Comparison of ENCODE assay signal across 8 mouse cellular contexts in the genomic region with DNA sequence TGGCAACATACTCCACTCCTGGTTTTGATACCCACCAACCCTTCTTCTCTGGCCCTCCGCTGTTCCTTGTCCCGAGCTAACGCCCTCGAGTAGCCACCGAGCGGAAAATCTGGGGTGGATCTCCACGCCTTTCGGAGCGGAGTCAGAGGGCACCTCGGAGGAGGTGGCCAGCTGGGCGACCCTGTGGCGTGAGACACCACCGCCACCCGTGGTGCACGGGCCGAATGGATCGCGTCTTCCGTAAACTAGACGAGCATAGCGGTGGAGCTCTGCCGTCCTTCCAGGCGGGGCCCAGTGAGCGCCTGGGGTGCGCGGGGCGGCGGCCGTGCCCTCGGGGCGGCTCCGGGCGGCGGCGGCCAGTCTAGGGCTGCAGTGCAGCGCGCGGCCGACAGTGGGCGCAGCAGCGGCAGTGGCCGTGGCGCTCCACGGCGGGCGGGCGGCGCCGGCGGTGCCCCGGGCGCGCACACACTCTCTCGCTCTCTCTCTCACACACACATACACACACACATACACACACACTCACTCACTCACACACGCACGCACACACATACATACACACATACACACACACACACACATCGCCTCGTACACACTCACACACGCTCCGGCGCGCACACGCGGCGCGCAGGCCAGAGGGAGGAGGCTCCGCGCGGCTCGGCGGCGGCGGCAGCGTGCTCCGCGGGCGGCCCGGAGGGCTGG. TPM values are rescaled to one million over a fixed set of nuclear protein-coding genes. Genes with fewer than 3 reads are reported as not detected.
A peak's percentile ranks its signal among the peaks of the same experiment; 100 is the strongest.
DNase-seq lines count a peak whose midpoint lies in the region; ATAC-seq and TF ChIP-seq lines count a peak whose summit lies in the region.

A gene (plus strand): TSS at position 476 of the 699 bp plus-strand sequence.

- peak; percentile 82 for ATAC-seq in granulocyte monocyte progenitor cell, adult 5-6 weeks (replicated peaks; ENCODE audit: poor library complexity, severe bottlenecking)
- peak; percentile 88 for ATAC-seq in intestine, postnatal 0 days

- TF ChIP-seq CTCF in intestine, postnatal 0 days (IDR thresholded peaks at IDR 0.05; ENCODE audit: low read depth), result peak; percentile 69

- H3K36me3 ChIP-seq in embryonic facial prominence, embryonic 10.5 days (replicated peaks), result no peaks in the 10 kb centered on the region
- no peaks in the 10 kb centered on the region for H3K36me3 ChIP-seq in intestine, postnatal 0 days (ENCODE audit: control insufficient read depth, insufficient read depth)
- no peaks in the 10 kb centered on the region for H3K36me3 ChIP-seq in midbrain, embryonic 10.5 days

- no peaks in the 10 kb centered on the region for H3K9me3 ChIP-seq in embryonic facial prominence, embryonic 10.5 days
- H3K9me3 ChIP-seq in intestine, postnatal 0 days (ENCODE audit: control insufficient read depth), result no peaks in the 10 kb centered on the region
- no peaks in the 10 kb centered on the region for H3K9me3 ChIP-seq in midbrain, embryonic 10.5 days (replicated peaks)

- 1% methylated on average over 78 of the region's 78 CpGs for WGBS in embryonic facial prominence, embryonic 10.5 days
- 1% methylated on average over 51 of the region's 78 CpGs for WGBS in intestine, postnatal 0 days
- WGBS in midbrain, embryonic 10.5 days, result under 1% methylated on average over 52 of the region's 78 CpGs

- peak within 1 kb of the TSS; percentile 83 for H3K27ac ChIP-seq in embryonic facial prominence, embryonic 10.5 days (replicated peaks)
- no peak within 1 kb of the TSS for H3K27ac ChIP-seq in intestine, postnatal 0 days (ENCODE audit: low read depth, low read length)
- peak within 1 kb of the TSS; percentile 88 for H3K27ac ChIP-seq in midbrain, embryonic 10.5 days (replicated peaks)

- peaks cover 28% of the 10 kb centered on the region for H3K4me1 ChIP-seq in embryonic facial prominence, embryonic 10.5 days
- no peaks in the 10 kb centered on the region for H3K4me1 ChIP-seq in intestine, postnatal 0 days (replicated peaks; ENCODE audit: control insufficient read depth, insufficient read depth, low read length)
- peaks cover 54% of the 10 kb centered on the region for H3K4me1 ChIP-seq in midbrain, embryonic 10.5 days

- peak; percentile 93 to 95 for DNase-seq in adrenal gland, postnatal 36 days
- DNase-seq in embryonic facial prominence, embryonic 10.5 days (ENCODE audit: low spot score), result peak; percentile 95
- DNase-seq in left cerebral cortex, postnatal 36 days (ENCODE audit: low spot score in 2 of 2), result peak; percentile 81 to 87
- DNase-seq in midbrain, embryonic 10.5 days (ENCODE audit: low spot score), result peak; percentile 97
- DNase-seq in right cerebral cortex, postnatal 36 days (ENCODE audit: low spot score in 2 of 2), result peak; percentile 72 to 73
- DNase-seq in urinary bladder, postnatal 4 days (ENCODE audit: low spot score in 2 of 2), result peak; percentile 84 to 90

- intact Hi-C loops in left cerebral cortex, postnatal 36 days (cut with DNase I), result loop anchor here (2.0 kb wide), 1 partner anchor 48 kb away; no protein-coding TSS in a partner anchor

- peak within 1 kb of the TSS; percentile 79 for H3K4me3 ChIP-seq in embryonic facial prominence, embryonic 10.5 days
- peak within 1 kb of the TSS; percentile 54 for H3K4me3 ChIP-seq in intestine, postnatal 0 days (ENCODE audit: low read depth, low read length)
- peak within 1 kb of the TSS; percentile 74 for H3K4me3 ChIP-seq in midbrain, embryonic 10.5 days

- H3K27me3 ChIP-seq in embryonic facial prominence, embryonic 10.5 days (replicated peaks; ENCODE audit: low read depth, poor library complexity, severe bottlenecking), result peaks cover 84% of the 10 kb centered on the region
- peaks cover 19% of the 10 kb centered on the region; the same call in 1 of the 2 replicates for H3K27me3 ChIP-seq in intestine, postnatal 0 days (replicated peaks; ENCODE audit: control insufficient read depth, insufficient read depth, low read length)
- peaks cover 55% of the 10 kb centered on the region for H3K27me3 ChIP-seq in midbrain, embryonic 10.5 days (ENCODE audit: low read depth, poor library complexity, severe bottlenecking)

- peak within 1 kb of the TSS; percentile 97 for H3K4me2 ChIP-seq in intestine, postnatal 0 days (replicated peaks; ENCODE audit: low read depth)

- H3K9ac ChIP-seq in intestine, postnatal 0 days (ENCODE audit: low read depth, low read length), result peak within 1 kb of the TSS; percentile 53

RNA-seq across cellular contexts. Expression of the gene that starts here (rescaled TPM):
- total RNA-seq in adrenal gland, postnatal 36 days (2021), result 10 to 100 TPM; 17.7 to 29.8 TPM
- polyA plus RNA-seq in embryonic facial prominence, embryonic 10.5 days (2016; fragmentation: Nextera tagmentation; extraction: Ambion mirVana), result 0.44 and 0.64 TPM in 2 replicates
- total RNA-seq in granulocyte monocyte progenitor cell, adult 5-6 weeks (2014; fragmentation: Nextera tagmentation), result not detected in 2 replicates
- not detected in 2 replicates for total RNA-seq in granulocyte monocyte progenitor cell, adult 5-6 weeks (2017)
- polyA plus RNA-seq in intestine, postnatal 0 days (2015; fragmentation: Nextera tagmentation; extraction: Ambion mirVana), result 1.9 TPM in 2 replicates
- 100 to 1,000 TPM; 331 to 365 TPM for total RNA-seq in left cerebral cortex, postnatal 36 days (2021)
- 1.6 and 2.2 TPM in 2 replicates for polyA plus RNA-seq in midbrain, embryonic 10.5 days (2016; fragmentation: Nextera tagmentation; extraction: Ambion mirVana)

Comparison
In these comparisons a context has a peak if more than half of its experiments do, and no peak if none do; other contexts are left out.
1. RNA of the gene that starts here (total RNA-seq): 331 to 365 TPM in left cerebral cortex, postnatal 36 days and 17.7 to 29.8 TPM in adrenal gland, postnatal 36 days; not detected in granulocyte monocyte progenitor cell, adult 5-6 weeks; every median in the first group is over 10 times any median in the second.
2. RNA of the gene that starts here (total RNA-seq): 331 to 365 TPM in left cerebral cortex, postnatal 36 days; 17.7 to 29.8 TPM in adrenal gland, postnatal 36 days; every median in the first group is over 10 times any median in the second.
3. Peak in DNase-seq, H3K4me3 ChIP-seq and H3K27ac ChIP-seq in embryonic facial prominence, embryonic 10.5 days; RNA of the gene not detected or under 1 TPM.
4. Peak in ATAC-seq in granulocyte monocyte progenitor cell, adult 5-6 weeks; RNA of the gene not detected or under 1 TPM.
5. Peak in every context shown above with its lines, with median percentiles within 50 percentile points of each other: DNase-seq and H3K4me3 ChIP-seq.